Mouse (Mus musculus) retina, postnatal 1 day (tissue): ENCODE results near the gene Tdrd7.

Experiments used
- DNase-seq: peaks from one replicate; pipeline ENCODE4 v3.0.0-alpha.2; 2012

Gene Tdrd7

DNA sequence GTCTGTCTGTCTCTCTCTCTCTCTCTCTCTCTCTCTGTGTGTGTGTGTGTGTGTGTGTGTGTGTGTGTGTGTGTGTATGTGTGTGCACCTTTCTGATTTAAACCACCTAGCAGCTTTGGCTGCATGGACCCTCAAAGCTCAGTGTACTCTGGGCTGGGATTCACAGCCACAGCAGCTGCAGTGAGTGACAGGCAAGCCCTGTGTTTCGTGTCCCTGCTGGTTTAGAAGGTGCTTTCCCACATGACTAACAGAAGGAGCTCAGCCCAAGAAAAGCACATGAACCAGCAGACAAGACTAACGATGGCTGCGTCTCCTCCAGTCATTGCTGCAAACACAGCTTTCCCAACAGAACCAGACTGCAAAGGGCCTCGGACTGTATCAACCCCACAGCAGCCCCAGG, 82.8 kb downstream of the Tdrd7 start:
- no peak for DNase-seq

GRCm38 (mm10) chr4:46048418-46048817, 83.3 kb downstream of the Tdrd7 start:
- DNase-seq, result no peak

DNA sequence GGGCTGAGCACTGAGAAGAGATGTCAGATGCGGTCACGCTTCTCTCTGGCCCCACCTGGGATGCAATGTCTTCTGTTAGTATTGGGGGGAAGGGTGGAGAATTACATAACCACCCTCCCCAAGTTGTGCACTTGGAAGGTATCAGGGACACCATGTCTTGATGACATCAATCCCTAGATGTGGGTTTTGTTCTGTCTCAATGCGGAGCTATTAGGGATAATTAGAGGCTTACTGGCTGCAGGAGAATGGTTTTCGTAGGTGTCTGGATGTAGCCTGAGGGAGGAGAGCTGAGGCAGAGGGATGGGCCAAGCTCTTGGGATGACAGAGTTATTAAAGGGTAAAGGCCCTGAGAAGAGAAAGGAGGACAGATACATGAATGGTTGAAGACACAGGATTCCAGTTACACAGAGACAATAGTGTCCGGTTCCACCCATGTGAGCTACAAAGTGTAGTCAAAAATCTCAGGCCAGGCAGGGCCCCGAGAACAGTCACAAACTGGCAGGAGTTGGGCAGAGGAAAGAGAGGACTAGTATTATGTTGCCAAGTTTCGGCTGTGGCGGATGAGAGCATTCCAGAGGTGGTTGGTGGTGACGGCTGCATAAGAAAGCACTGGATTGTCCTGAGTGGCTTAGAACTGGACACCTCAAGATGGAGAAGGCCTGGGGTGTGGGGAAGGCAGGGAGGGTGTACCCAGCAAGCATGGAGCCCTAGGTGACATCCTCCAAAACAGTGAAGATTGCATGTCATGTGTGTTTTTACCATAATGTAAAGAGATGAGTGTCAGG, 88.4 kb downstream of the Tdrd7 start:
- DNase-seq, result no peak

GRCm38 (mm10) chr4:46056163-46056562, 91.0 kb downstream of the Tdrd7 start:
- DNase-seq, result no peak

- peak; percentile 29 for DNase-seq
Observed at GRCm38 (mm10) chr4:46061259-46061962, 96.3 kb downstream of the Tdrd7 start.

DNA sequence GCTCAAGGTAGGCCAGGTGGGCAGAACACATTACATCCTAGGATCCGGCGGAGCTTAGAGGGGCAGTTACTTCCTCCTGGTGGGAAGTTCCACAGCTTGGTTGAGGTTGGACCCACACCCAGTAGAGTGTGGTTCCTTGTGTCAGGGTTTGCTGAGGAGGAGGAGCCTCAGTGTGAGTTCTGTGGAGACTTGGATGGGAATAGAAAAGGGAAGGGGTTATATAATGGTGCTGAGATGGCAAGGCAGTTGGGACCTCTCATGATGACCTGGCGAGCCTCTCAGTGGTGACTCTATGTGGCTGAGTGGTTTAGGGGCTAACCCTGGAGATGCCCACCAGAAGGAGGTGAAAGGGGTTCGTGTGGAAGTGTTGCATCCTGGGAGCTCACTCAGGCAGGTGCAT, 98.7 kb downstream of the Tdrd7 start:
- DNase-seq, result no peak

DNA sequence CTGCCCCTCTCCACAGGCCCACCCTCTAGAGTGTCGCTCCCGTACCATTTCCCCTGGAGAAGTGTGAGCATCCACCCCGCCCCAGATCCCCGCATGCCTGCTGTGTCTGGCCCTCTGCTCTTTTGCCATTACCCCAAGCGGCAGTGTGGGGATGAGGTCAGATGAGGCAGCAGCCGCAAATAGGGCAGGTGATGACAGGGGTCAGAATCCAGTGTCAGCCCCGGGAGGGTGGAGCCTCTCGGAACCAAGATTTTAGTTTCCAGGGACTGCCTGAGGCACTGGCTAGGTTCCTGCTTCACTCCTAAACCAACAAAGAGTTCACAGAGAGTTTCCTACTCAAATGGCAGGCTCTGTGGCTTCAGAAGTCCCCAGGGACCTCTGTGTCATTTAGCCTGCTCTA, 99.1 kb downstream of the Tdrd7 start:
- DNase-seq, result no peak

- no peak for DNase-seq
Observed at GRCm38 (mm10) chr4:46064961-46065360, 99.8 kb downstream of the Tdrd7 start.

GRCm38 (mm10) chr4:46065695-46066340, 100.7 kb downstream of the Tdrd7 start:
- DNase-seq, result no peak

- DNase-seq, result no peak
Observed at GRCm38 (mm10) chr4:46068060-46068459, 102.9 kb downstream of the Tdrd7 start.

DNA sequence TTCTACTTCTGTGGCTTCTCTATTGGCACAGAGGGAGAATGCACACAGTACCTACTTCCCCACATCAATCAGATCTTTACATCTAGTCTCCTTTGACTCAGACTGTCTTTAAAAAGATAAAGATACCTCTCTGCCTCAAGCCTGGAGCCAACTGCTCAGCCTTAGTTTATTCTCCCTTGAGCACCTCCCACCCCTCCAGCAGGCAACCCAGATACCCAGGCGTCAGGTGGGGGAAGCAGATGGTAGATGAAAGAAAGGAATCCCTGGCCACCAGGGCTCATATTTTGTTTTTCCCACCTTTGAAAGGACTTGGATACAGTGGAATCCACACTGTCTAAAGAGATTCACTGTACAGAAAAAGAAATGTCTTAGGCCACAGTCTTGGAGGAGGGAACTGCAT, 103.4 kb downstream of the Tdrd7 start:
- no peak for DNase-seq

DNA sequence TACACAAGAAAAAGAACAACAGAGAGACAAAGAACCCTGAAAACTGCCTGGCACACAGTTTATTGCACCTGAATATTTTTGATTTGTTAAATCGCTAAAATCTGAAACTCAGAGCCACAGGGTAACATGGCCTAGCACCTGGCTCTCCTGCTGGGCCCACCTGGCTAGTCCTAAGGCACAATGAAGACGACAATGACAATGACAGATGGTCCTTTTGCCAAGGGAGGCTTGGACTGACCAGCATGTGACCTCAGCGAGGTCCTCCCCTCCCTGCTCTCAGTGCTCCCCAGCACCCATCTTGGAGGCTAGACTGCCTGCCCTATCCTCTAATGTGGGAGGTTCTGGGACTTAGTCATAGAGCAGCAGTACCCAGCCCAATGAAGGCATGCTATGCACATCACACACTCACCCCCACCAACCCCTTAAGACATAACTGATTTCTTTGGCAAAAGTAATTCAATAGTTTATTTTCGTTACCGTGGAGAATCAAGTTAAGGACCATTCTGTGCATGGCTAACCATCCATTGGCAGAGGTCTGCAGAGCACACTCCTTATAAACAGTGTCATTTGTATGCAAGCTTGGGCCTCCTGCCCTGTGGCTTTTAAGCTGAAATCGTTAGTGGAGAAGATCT, 104.8 kb downstream of the Tdrd7 start:
- DNase-seq, result no peak

GRCm38 (mm10) chr4:46072631-46073030, 107.5 kb downstream of the Tdrd7 start:
- DNase-seq, result no peak

GRCm38 (mm10) chr4:46073736-46074135, 108.6 kb downstream of the Tdrd7 start:
- peak; percentile 29 for DNase-seq

- no peak for DNase-seq
Observed at GRCm38 (mm10) chr4:46075664-46076063, 110.5 kb downstream of the Tdrd7 start.

DNA sequence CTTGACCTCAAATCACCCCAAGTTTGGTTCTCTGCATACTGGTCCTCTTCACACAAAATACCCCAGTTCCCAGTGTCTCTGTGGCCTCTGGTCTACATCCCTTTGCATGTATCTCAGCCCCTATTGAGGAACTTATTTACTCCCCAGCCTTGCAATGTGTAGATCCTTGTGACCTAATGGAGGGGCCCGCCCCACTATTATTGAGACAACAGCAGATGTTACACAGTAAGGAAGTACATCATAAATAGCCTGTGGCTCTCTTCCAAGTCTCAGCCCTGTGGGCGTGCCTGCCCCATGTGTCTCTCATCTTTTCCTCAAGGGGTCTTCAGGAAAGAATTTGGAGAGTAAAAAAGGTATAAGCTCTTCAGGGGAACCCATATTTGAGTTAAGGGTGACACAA, 111.8 kb downstream of the Tdrd7 start:
- DNase-seq, result no peak

DNA sequence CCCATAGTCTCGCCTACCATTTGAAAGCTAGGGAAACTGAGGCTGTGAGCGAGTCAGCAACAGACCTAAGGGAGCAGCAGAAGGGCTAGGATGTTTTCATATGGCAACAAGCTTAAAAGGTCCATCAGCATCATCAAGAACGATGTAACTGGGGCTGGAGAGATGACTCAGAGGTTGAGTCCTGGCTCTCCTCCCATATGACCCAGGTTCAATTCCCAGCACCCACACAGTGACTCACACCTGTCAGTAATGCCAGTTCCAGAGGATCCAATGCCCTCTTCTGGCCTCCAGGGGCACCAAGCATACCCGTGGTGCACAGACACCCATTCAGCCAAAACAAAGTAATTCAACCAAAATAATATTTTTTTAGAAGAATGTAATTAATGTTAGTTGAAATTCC, 115.1 kb downstream of the Tdrd7 start:
- no peak for DNase-seq

- DNase-seq, result no peak
Observed at GRCm38 (mm10) chr4:46082555-46082954, 117.4 kb downstream of the Tdrd7 start.
